Mouse (Mus musculus) lung, postnatal 36 days (tissue): Measurements from ENCODE around the gene Fam71b.

ENCODE experiments used
- DNase-seq: peaks from one replicate; pipeline ENCODE4 v3.0.0; 2022; ENCODE audit warnings: mixed read lengths

The Fam71b gene

DNA sequence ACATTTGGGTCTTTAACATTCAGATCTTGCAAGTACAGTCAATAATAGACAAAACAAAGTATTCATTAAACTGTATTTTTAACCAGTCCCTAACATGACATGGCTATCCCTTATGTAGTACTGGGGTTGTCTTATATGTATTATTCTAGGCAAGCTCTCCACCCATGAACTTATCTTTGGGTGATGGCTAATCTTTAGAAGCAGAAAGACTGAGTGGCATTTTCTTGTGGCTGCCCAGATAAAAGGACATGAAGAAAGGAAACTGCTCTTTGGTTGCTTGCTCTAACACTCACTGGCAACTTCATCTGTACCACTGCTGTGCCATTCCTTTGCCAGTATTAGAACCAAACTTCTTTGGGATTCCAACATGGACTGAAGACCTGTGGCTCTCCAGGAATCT lies 39.0 kb downstream of the Fam71b start:
- no peak for DNase-seq

- DNase-seq, result peak; percentile 98
Observed at GRCm38 (mm10) chr11:46436760-46437458, 40.5 kb downstream of the Fam71b start, which contains the start of gene Med7. Gene Med7, plus strand, starts transcription at chr11:46436925.

GRCm38 (mm10) chr11:46437459-46438000 lies 41.2 kb downstream of the Fam71b start:
- DNase-seq, result peak; percentile 17

- no peak for DNase-seq
Observed at GRCm38 (mm10) chr11:46439005-46439543, 42.7 kb downstream of the Fam71b start.

GRCm38 (mm10) chr11:46441774-46442173 lies 45.4 kb downstream of the Fam71b start:
- no peak for DNase-seq

DNA sequence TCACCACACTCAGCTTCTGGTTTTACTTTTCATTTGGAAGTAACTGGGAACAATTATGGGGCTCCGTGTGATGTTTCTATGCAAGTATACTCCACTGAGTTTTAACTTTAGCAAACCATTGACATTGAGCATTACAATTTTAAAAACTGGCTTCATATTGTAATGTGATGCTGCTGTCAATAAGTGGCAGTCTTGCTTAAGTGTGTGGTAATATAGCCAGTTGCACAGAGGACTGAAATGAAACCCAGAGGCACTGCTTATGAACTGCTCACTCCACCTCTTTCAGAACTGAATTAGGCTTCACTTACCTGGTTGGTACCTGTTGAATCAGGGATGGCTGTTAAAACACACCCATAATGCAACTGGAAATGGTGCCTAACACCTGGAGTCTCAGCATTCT lies 46.8 kb downstream of the Fam71b start:
- DNase-seq, result peak; percentile 10

GRCm38 (mm10) chr11:46443979-46444378 lies 47.6 kb downstream of the Fam71b start:
- DNase-seq, result no peak

- DNase-seq, result no peak
Observed at GRCm38 (mm10) chr11:46446150-46446549, 49.8 kb downstream of the Fam71b start.

DNA sequence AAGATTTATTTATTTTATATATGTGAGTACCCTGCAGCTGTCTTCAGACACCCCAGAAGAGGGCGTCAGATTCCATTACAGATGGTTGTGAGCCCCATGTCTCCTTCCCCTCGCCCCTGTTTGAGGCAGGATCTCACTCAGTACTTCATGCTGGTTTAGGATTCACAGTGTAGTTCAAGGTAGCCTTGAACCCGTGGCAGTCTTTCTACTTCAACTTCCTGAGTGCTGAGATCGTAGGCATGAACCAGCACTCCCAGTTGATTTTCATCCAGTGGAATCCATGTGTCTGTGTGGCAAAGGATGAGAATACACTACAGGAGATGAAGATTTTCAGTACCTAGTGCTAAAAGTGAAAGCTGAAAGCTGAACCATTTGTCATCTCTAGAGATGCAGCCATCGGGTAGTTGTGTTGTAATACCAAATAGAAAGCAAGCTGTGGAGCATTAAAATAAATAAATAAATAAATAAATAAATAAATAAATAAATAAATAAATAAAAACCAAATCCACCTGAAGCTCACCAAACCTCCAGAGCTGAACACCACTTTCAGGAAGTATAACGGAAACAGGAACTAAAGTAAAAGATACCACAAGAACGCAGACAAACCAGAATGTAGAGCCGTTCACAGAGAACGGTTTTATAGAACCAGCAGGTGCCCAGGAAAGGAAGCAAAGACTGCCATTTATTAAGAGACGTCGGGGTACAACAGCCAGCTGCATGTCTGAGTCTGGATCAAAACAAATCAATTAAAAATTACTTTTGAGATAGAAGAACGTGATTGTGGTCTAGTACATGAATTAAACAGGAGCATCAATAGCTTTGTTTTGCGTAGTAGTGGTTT lies 51.5 kb downstream of the Fam71b start:
- peak; percentile 16 for DNase-seq

DNA sequence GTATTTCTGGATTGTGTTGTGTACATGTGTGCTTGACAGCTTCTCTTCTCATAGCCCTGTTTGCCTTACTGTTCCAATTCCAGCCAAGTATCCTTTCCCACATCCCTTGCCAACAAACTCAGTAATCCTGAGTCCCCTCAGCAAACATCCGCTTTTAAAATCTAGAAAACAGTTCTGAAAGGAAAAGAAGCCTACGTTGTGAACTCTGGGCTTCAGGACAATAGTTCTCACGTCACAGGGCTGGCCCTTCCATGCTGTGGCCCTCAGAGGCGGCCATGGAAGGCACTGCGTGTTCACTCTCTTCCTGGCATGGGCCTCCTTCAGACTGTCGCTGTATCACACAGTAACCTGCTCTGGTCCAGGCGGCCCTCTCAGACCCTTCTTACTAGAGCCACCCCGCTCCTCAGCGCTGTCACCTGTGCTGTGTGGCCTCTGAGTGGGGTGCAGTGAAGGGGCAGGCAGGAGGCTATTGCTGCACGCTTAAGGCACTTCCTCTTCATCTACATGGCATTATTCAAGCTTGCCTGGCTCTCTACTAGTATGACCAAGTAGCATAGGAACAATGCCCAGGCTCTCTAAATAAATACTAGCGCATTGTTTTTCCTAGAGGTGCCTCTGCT lies 53.2 kb downstream of the Fam71b start:
- DNase-seq, result no peak

DNA sequence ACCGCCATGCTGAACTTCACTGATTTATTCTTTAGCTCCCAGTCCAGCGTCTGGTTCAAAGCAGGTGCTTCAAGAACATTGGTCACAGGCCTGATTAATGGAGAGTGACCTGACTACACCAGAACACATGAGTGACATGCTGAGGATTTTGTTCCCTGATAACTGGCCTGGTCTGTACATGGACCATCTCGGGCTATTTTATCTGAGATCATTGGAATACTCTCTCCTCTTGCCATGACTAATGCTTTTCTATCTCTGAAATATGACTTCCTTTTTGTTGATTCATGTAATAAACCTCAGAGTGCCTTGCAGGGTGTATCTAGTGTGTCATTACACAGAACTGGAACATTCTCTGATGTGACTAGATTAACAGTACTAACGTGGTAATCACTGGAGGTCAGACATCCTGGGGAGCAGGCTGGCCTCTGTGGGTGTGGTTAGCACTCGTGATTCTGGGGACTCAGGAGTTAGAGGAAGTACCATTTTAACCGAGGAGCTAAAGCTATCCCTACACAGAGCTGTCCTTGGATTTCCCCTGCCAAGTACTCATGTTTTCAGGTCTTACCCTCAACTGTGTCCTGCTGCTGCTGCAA lies 58.2 kb downstream of the Fam71b start, which contains the start of gene Havcr2:
Gene Havcr2, plus strand, starts transcription at position 483 of the 593 bp plus-strand sequence.
- peak; percentile 52 for DNase-seq
